Comparison of ENCODE assay signal across 16 mouse cellular contexts in genomic region chr3:30366621-30367020, GRCm38 (mm10).
DNase-seq lines count a peak whose midpoint lies in the region; ATAC-seq and TF ChIP-seq lines count a peak whose summit lies in the region.
"Had no signal": no experiment of that assay in that cellular context is flagged by ENCODE, and none has a peak within 500 bp of the region (broad histone marks: within the 10 kb centered on the region; RNA-seq: fewer than 3 reads in every experiment).

No protein-coding gene starts in this region.

- no peak overlapping the region for H3K27ac ChIP-seq in gastrocnemius, adult 2 months
- no peak overlapping the region for H3K27ac ChIP-seq in lung, postnatal 0 days (ENCODE audit: low read length)
- H3K27ac ChIP-seq: embryonic facial prominence, embryonic 13.5 days; forebrain, embryonic 10.5 days; hindbrain, embryonic 10.5 days; kidney, embryonic 15.5 days; limb, embryonic 12.5 days; liver, embryonic 15.5 days; midbrain, embryonic 15.5 days had no signal

- H3K4me1 ChIP-seq in lung, postnatal 0 days (ENCODE audit: insufficient read depth, low read depth, low read length), result 0 out of 2 replicates have a peak, but pooled peaks cover 2% of the 10 kb centered on the region
- H3K4me1 ChIP-seq: embryonic facial prominence, embryonic 13.5 days; liver, embryonic 15.5 days had no signal

- no peaks in the 10 kb centered on the region for H3K36me3 ChIP-seq in lung, postnatal 0 days (ENCODE audit: insufficient read depth, low read length)
- H3K36me3 ChIP-seq: embryonic facial prominence, embryonic 13.5 days; forebrain, embryonic 10.5 days; hindbrain, embryonic 10.5 days; kidney, embryonic 15.5 days; liver, embryonic 15.5 days; midbrain, embryonic 15.5 days had no signal

- 0 out of 2 replicates have a peak, but pooled peaks have one; percentile 19 for ATAC-seq in lung, postnatal 0 days
- ATAC-seq in activated CD4-positive, CD25-positive, alpha-beta regulatory T cell, adult 4 months, result no peak
- ATAC-seq: midbrain, embryonic 15.5 days had no signal

- no peak for TF ChIP-seq CTCF in gastrocnemius, adult 2 months (IDR thresholded peaks at IDR 0.05)
- TF ChIP-seq CTCF in lung, postnatal 0 days (IDR thresholded peaks at IDR 0.05), result no peak

- no peak for TF ChIP-seq EP300 in lung, postnatal 0 days (IDR thresholded peaks at IDR 0.05)

- WGBS in lung, postnatal 0 days, result 79% methylated on average over 7 of the region's 7 CpGs

- no peak overlapping the region for H3K4me2 ChIP-seq in lung, postnatal 0 days (replicated peaks; ENCODE audit: low read depth, low read length)
- H3K4me2 ChIP-seq: embryonic facial prominence, embryonic 13.5 days; kidney, embryonic 15.5 days; limb, embryonic 12.5 days; liver, embryonic 15.5 days; midbrain, embryonic 15.5 days had no signal

- no peak overlapping the region for H3K9ac ChIP-seq in lung, postnatal 0 days (replicated peaks; ENCODE audit: low read depth)
- H3K9ac ChIP-seq: embryonic facial prominence, embryonic 13.5 days; kidney, embryonic 15.5 days; limb, embryonic 12.5 days; liver, embryonic 15.5 days; midbrain, embryonic 15.5 days had no signal

- H3K4me3 ChIP-seq in gastrocnemius, adult 2 months, result no peak overlapping the region
- no peak overlapping the region for H3K4me3 ChIP-seq in lung, postnatal 0 days (ENCODE audit: low read depth, low read length)
- H3K4me3 ChIP-seq: embryonic facial prominence, embryonic 13.5 days; forebrain, embryonic 10.5 days; hindbrain, embryonic 10.5 days; kidney, embryonic 15.5 days; limb, embryonic 12.5 days; liver, embryonic 15.5 days; midbrain, embryonic 15.5 days had no signal

- DNase-seq in gastrocnemius, postnatal 25 days, result peak; percentile 20
- no peak for DNase-seq in gastrocnemius, adult 2 months
- peak; percentile 10 for DNase-seq in ovary, postnatal 36 days (ENCODE audit: low spot score)
- no peak for DNase-seq in ovary, postnatal 10 days (ENCODE audit: low spot score)
- peak; percentile 60 for DNase-seq in lung, postnatal 0 days (ENCODE audit: low spot score)
- no peak for DNase-seq in retina, embryonic 14.5 days (ENCODE audit: low spot score)
- DNase-seq: cerebellum, adult 11-12 months; thymus, postnatal 36 days had no signal

- intact Hi-C loops in gastrocnemius, adult 2 months (cut with DNase I), result no loop called here

- H3K9me3 ChIP-seq in lung, postnatal 0 days (ENCODE audit: low read length), result no peaks in the 10 kb centered on the region
- H3K9me3 ChIP-seq: embryonic facial prominence, embryonic 13.5 days; kidney, embryonic 15.5 days; limb, embryonic 12.5 days; liver, embryonic 15.5 days; midbrain, embryonic 15.5 days had no signal

- no peaks in the 10 kb centered on the region for H3K27me3 ChIP-seq in lung, postnatal 0 days (replicated peaks; ENCODE audit: insufficient read depth, low read length)
- H3K27me3 ChIP-seq: embryonic facial prominence, embryonic 13.5 days; kidney, embryonic 15.5 days; limb, embryonic 12.5 days; liver, embryonic 15.5 days; midbrain, embryonic 15.5 days had no signal

Comparison
In these comparisons a context has a peak if more than half of its experiments do, and no peak if none do; other contexts are left out.
1. DNase-seq: peak in gastrocnemius, postnatal 25 days (single experiment), ovary, postnatal 36 days (single experiment) and lung, postnatal 0 days (single experiment); none in gastrocnemius, adult 2 months (single experiment), ovary, postnatal 10 days (single experiment) and retina, embryonic 14.5 days (single experiment).